Mouse (Mus musculus) forelimb bud, embryonic 11.5 days (tissue): ENCODE measurements around the gene Sfxn5.

Experiments
- DNase-seq: peaks from one replicate; pipeline ENCODE4 v3.0.0-alpha.2; 2012; ENCODE audit warnings: low read depth, low spot score

The Sfxn5 gene

GRCm38 (mm10) chr6:85288193-85288857 lies 44.9 kb downstream of the Sfxn5 start:
- no peak for DNase-seq

GRCm38 (mm10) chr6:85286283-85287047 lies 46.8 kb downstream of the Sfxn5 start:
- DNase-seq, result no peak

GRCm38 (mm10) chr6:85280871-85281270 lies 52.4 kb downstream of the Sfxn5 start:
- DNase-seq, result no peak

GRCm38 (mm10) chr6:85276571-85276970 lies 56.7 kb downstream of the Sfxn5 start:
- DNase-seq, result no peak

- no peak for DNase-seq
Measured at GRCm38 (mm10) chr6:85272436-85272835, 60.8 kb downstream of the Sfxn5 start.

- no peak for DNase-seq
Measured at GRCm38 (mm10) chr6:85266060-85266459, 67.2 kb downstream of the Sfxn5 start.

- peak; percentile 60 for DNase-seq
Measured at GRCm38 (mm10) chr6:85264982-85265518, 68.2 kb downstream of the Sfxn5 start.

- DNase-seq, result peak; percentile 57
Measured at GRCm38 (mm10) chr6:85262865-85263515, 70.2 kb downstream of the Sfxn5 start.

GRCm38 (mm10) chr6:85259094-85259630 lies 74.1 kb downstream of the Sfxn5 start:
- DNase-seq, result no peak

- DNase-seq, result no peak
Measured at GRCm38 (mm10) chr6:85255578-85255977, 77.6 kb downstream of the Sfxn5 start.

GRCm38 (mm10) chr6:85253994-85254541 lies 79.2 kb downstream of the Sfxn5 start:
- DNase-seq, result no peak

- no peak for DNase-seq
Measured at GRCm38 (mm10) chr6:85253275-85253674, 79.9 kb downstream of the Sfxn5 start.

- no peak for DNase-seq
Measured at GRCm38 (mm10) chr6:85252251-85253058, 80.8 kb downstream of the Sfxn5 start.

GRCm38 (mm10) chr6:85250811-85251241 lies 82.4 kb downstream of the Sfxn5 start:
- no peak for DNase-seq

- DNase-seq, result no peak
Measured at GRCm38 (mm10) chr6:85249821-85250220, 83.4 kb downstream of the Sfxn5 start.

- peak; percentile 70 for DNase-seq
Measured at GRCm38 (mm10) chr6:85239044-85239489, 94.2 kb downstream of the Sfxn5 start.

GRCm38 (mm10) chr6:85237595-85238337 lies 95.5 kb downstream of the Sfxn5 start:
- no peak for DNase-seq

- DNase-seq, result no peak
Measured at GRCm38 (mm10) chr6:85237001-85237400, 96.2 kb downstream of the Sfxn5 start.

- no peak for DNase-seq
Measured at GRCm38 (mm10) chr6:85234796-85235195, 98.4 kb downstream of the Sfxn5 start.
